Mouse (Mus musculus) thymus, adult 18-20 months (tissue): Measurements from ENCODE around the gene Gm10376.
"Not testable (repeated sequence)": the region's sequence is repeated elsewhere in the genome, so short reads cannot be mapped to it uniquely, and the experiment has no call there.

Experiments
- DNase-seq, 2 experiments: peaks; one replicate each; pipeline ENCODE4 v3.0.0; 2022; ENCODE audit warnings: mixed read lengths in 2 of 2

The Gm10376 gene

GRCm38 (mm10) chr14:43015528-43015927 is at the start of gene Gm10376:
Gene Gm10376, minus strand, starts transcription at chr14:43015628.
- DNase-seq = not testable (repeated sequence)

- DNase-seq = not testable (repeated sequence)
Observed at GRCm38 (mm10) chr14:43060179-43060578, 44.8 kb upstream of the Gm10376 start.

GRCm38 (mm10) chr14:43058063-43058462 is 42.6 kb upstream of the Gm10376 start:
- DNase-seq = not testable (repeated sequence)

GRCm38 (mm10) chr14:42993524-42993923 is 21.9 kb downstream of the Gm10376 start, which contains the start of gene Gm8082:
Gene Gm8082, minus strand, starts transcription at chr14:42993624.
- DNase-seq = not testable (repeated sequence)
